Mouse (Mus musculus): ENCODE data around the gene Lrp6. TPM values are rescaled to one million over a fixed set of nuclear protein-coding genes. Genes with fewer than 3 reads are reported as not detected.

The Lrp6 gene
- polyA plus RNA-seq, 1 experiment from 2014 or later: 35.0 TPM

GRCm38 (mm10) chr6:134602371-134603003, 35.7 kb upstream of the Lrp6 start:
- Histone ChIP-seq H3K4me1 (replicated peaks; ENCODE audit: control insufficient read depth, insufficient read depth, low read length) (0 out of 2 replicates have a peak, but pooled peaks cover 5% of the 10 kb centered on the region), H3K4me2 (ENCODE audit: low read length) (no peak overlapping the region), H3K9me3 (ENCODE audit: control insufficient read depth, low read length) (no peaks in the 10 kb centered on the region), H3K36me3 (ENCODE audit: control insufficient read depth, insufficient read depth, low read length) (no peaks in the 10 kb centered on the region), H3K27me3 (replicated peaks; ENCODE audit: control insufficient read depth, insufficient read depth, low read length) (no peaks in the 10 kb centered on the region), H3K9ac (ENCODE audit: low read length) (no peak overlapping the region), H3K4me3 (ENCODE audit: low read depth, low read length) (no peak overlapping the region), H3K27ac (ENCODE audit: low read depth) (no peak overlapping the region)
- DNase-seq (ENCODE audit: low spot score): no peak
- WGBS: 34% methylated on average over 10 of the region's 10 CpGs
- no peak for ATAC-seq (replicated peaks; ENCODE audit: low FRiP score, low TSS enrichment, low read depth)

DNA sequence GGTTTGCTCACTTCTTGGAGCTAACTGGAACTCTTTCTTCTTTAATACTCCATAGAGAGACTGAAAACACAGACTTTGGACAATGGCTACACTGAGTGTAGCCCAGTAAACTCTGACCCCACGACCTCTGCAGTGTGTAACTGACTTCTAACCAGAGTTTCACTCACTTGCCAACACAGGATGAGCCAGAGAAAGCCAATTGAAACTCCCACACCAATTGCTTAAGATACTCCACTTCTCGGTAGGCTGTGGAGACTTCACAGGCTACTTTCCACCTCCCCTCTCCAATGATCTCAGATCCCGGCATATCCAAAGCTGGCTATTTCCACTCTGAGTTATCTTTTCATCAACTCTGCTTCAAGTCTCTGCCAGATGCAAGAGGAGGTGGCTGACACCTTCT, 35.0 kb upstream of the Lrp6 start:
- Histone ChIP-seq H3K4me3 (ENCODE audit: low read depth, low read length) (no peak overlapping the region), H3K4me2 (ENCODE audit: low read length) (no peak overlapping the region), H3K27me3 (replicated peaks; ENCODE audit: control insufficient read depth, insufficient read depth, low read length) (no peaks in the 10 kb centered on the region), H3K9me3 (ENCODE audit: control insufficient read depth, low read length) (no peaks in the 10 kb centered on the region), H3K36me3 (ENCODE audit: control insufficient read depth, insufficient read depth, low read length) (no peaks in the 10 kb centered on the region), H3K4me1 (replicated peaks; ENCODE audit: control insufficient read depth, insufficient read depth, low read length) (0 out of 2 replicates have a peak, but pooled peaks cover 5% of the 10 kb centered on the region), H3K27ac (ENCODE audit: low read depth) (no peak overlapping the region), H3K9ac (ENCODE audit: low read length) (no peak overlapping the region)
- 29% methylated on average over 3 of the region's 3 CpGs for WGBS
- ATAC-seq (replicated peaks; ENCODE audit: low FRiP score, low TSS enrichment, low read depth): no peak
- DNase-seq (ENCODE audit: low spot score): no peak

- 63% methylated on average over 7 of the region's 7 CpGs for WGBS
- Histone ChIP-seq H3K27ac (ENCODE audit: low read depth) (no peak overlapping the region), H3K4me2 (ENCODE audit: low read length) (no peak overlapping the region), H3K27me3 (replicated peaks; ENCODE audit: control insufficient read depth, insufficient read depth, low read length) (no peaks in the 10 kb centered on the region), H3K36me3 (ENCODE audit: control insufficient read depth, insufficient read depth, low read length) (no peaks in the 10 kb centered on the region), H3K4me3 (ENCODE audit: low read depth, low read length) (no peak overlapping the region), H3K9ac (ENCODE audit: low read length) (no peak overlapping the region), H3K4me1 (replicated peaks; ENCODE audit: control insufficient read depth, insufficient read depth, low read length) (0 out of 2 replicates have a peak, but pooled peaks cover 5% of the 10 kb centered on the region), H3K9me3 (ENCODE audit: control insufficient read depth, low read length) (no peaks in the 10 kb centered on the region)
- no peak for ATAC-seq (replicated peaks; ENCODE audit: low FRiP score, low TSS enrichment, low read depth)
- no peak for DNase-seq (ENCODE audit: low spot score)
These were observed 34.4 kb upstream of the Lrp6 start for GRCm38 (mm10) chr6:134601130-134601529.

DNA sequence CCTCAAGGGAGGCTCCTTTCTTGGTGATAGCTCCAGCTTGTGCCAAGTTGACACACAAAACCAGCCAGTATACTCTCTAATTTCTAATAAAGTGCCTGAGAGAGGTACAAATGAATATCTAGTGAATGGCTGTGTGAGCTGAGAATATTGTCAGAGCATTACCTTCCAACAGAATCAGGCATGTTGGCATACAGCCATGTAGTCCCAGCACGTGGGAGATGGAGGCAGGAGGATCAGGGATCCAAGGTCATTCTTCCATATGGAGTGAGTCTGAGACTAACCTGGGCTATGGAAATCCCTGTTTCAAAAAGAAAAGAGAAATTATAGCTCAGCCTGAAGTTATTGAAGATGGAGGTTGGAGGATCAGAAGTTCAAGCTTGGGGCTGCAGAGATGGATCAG, 32.5 kb upstream of the Lrp6 start:
- ATAC-seq (replicated peaks; ENCODE audit: low FRiP score, low TSS enrichment, low read depth): no peak
- Histone ChIP-seq H3K27me3 (replicated peaks; ENCODE audit: control insufficient read depth, insufficient read depth, low read length) (no peaks in the 10 kb centered on the region), H3K27ac (ENCODE audit: low read depth) (no peak overlapping the region)

DNA sequence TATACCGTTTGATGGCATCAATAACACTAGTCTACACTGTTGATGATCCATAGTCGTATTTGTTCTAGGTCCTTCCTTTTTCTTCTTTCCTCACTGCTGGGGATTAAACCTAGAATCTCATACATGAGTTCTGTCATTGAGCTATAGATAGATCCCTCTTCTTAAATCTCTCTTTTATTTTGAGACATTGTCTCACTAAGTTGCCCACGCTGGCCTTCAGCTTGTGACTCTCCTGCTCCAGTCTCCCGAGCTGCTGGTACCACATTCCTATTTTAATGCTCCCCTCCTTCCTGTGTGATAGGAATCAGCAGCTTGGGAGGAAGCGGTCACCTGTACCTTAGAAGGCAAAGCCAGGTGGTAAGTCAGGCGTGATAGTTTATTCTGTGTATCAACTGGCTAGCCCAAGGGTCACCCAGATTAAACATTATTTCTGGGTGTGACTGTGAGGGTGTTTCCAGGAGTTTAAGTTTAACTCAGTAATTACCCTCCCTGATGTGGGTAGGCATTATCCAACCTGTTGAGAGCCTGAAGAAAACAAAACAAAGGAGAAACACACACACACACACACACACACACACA, 31.0 kb upstream of the Lrp6 start:
- Histone ChIP-seq H3K9me3 (ENCODE audit: control insufficient read depth, low read length) (no peaks in the 10 kb centered on the region), H3K27me3 (replicated peaks; ENCODE audit: control insufficient read depth, insufficient read depth, low read length) (no peaks in the 10 kb centered on the region), H3K4me1 (replicated peaks; ENCODE audit: control insufficient read depth, insufficient read depth, low read length) (0 out of 2 replicates have a peak, but pooled peaks cover 5% of the 10 kb centered on the region), H3K27ac (ENCODE audit: low read depth) (no peak overlapping the region), H3K36me3 (ENCODE audit: control insufficient read depth, insufficient read depth, low read length) (no peaks in the 10 kb centered on the region), H3K4me2 (ENCODE audit: low read length) (no peak overlapping the region), H3K4me3 (ENCODE audit: low read depth, low read length) (no peak overlapping the region), H3K9ac (ENCODE audit: low read length) (no peak overlapping the region)
- DNase-seq (ENCODE audit: low spot score): no peak
- no peak for ATAC-seq (replicated peaks; ENCODE audit: low FRiP score, low TSS enrichment, low read depth)
- WGBS: 69% methylated on average over 6 of the region's 6 CpGs

More for the DNA sequence above, 32.5 kb upstream of the Lrp6 start:
- no peak for DNase-seq (ENCODE audit: low spot score)
- Histone ChIP-seq H3K9ac (ENCODE audit: low read length) (no peak overlapping the region), H3K36me3 (ENCODE audit: control insufficient read depth, insufficient read depth, low read length) (no peaks in the 10 kb centered on the region), H3K4me2 (ENCODE audit: low read length) (no peak overlapping the region), H3K4me3 (ENCODE audit: low read depth, low read length) (no peak overlapping the region), H3K9me3 (ENCODE audit: control insufficient read depth, low read length) (no peaks in the 10 kb centered on the region), H3K4me1 (replicated peaks; ENCODE audit: control insufficient read depth, insufficient read depth, low read length) (0 out of 2 replicates have a peak, but pooled peaks cover 5% of the 10 kb centered on the region)
- WGBS: 54% methylated on average over 1 of the region's 1 CpGs

GRCm38 (mm10) chr6:134594569-134595442, 28.0 kb upstream of the Lrp6 start:
- Histone ChIP-seq H3K9me3 (ENCODE audit: control insufficient read depth, low read length) (no peaks in the 10 kb centered on the region), H3K27me3 (replicated peaks; ENCODE audit: control insufficient read depth, insufficient read depth, low read length) (no peaks in the 10 kb centered on the region), H3K36me3 (ENCODE audit: control insufficient read depth, insufficient read depth, low read length) (no peaks in the 10 kb centered on the region), H3K27ac (ENCODE audit: low read depth) (no peak overlapping the region), H3K9ac (ENCODE audit: low read length) (no peak overlapping the region), H3K4me2 (ENCODE audit: low read length) (no peak overlapping the region), H3K4me1 (replicated peaks; ENCODE audit: control insufficient read depth, insufficient read depth, low read length) (no peaks in the 10 kb centered on the region), H3K4me3 (ENCODE audit: low read depth, low read length) (no peak overlapping the region)
- DNase-seq (ENCODE audit: low spot score) (no peak), ATAC-seq (replicated peaks; ENCODE audit: low FRiP score, low TSS enrichment, low read depth) (no peak)
- WGBS: 74% methylated on average over 21 of the region's 21 CpGs

GRCm38 (mm10) chr6:134591614-134592013, 24.8 kb upstream of the Lrp6 start:
- Histone ChIP-seq H3K4me2 (ENCODE audit: low read length) (no peak overlapping the region), H3K4me3 (ENCODE audit: low read depth, low read length) (no peak overlapping the region), H3K27me3 (replicated peaks; ENCODE audit: control insufficient read depth, insufficient read depth, low read length) (no peaks in the 10 kb centered on the region), H3K9ac (ENCODE audit: low read length) (no peak overlapping the region), H3K4me1 (replicated peaks; ENCODE audit: control insufficient read depth, insufficient read depth, low read length) (no peaks in the 10 kb centered on the region), H3K36me3 (ENCODE audit: control insufficient read depth, insufficient read depth, low read length) (no peaks in the 10 kb centered on the region), H3K27ac (ENCODE audit: low read depth) (no peak overlapping the region), H3K9me3 (ENCODE audit: control insufficient read depth, low read length) (no peaks in the 10 kb centered on the region)
- WGBS: 71% methylated on average over 2 of the region's 2 CpGs
- DNase-seq (ENCODE audit: low spot score): no peak
- ATAC-seq (replicated peaks; ENCODE audit: low FRiP score, low TSS enrichment, low read depth): no peak

GRCm38 (mm10) chr6:134586241-134586640, 19.5 kb upstream of the Lrp6 start:
- WGBS: 89% methylated on average over 5 of the region's 5 CpGs
- H3K4me2 ChIP-seq (ENCODE audit: low read length): no peak overlapping the region
- no peak overlapping the region for H3K9ac ChIP-seq (ENCODE audit: low read length)
- DNase-seq (ENCODE audit: low spot score) (no peak), ATAC-seq (replicated peaks; ENCODE audit: low FRiP score, low TSS enrichment, low read depth) (no peak)
- no peaks in the 10 kb centered on the region for H3K4me1 ChIP-seq (replicated peaks; ENCODE audit: control insufficient read depth, insufficient read depth, low read length)
- H3K36me3 ChIP-seq (ENCODE audit: control insufficient read depth, insufficient read depth, low read length): no peaks in the 10 kb centered on the region
- H3K27me3 ChIP-seq (replicated peaks; ENCODE audit: control insufficient read depth, insufficient read depth, low read length): no peaks in the 10 kb centered on the region
- no peak overlapping the region for H3K4me3 ChIP-seq (ENCODE audit: low read depth, low read length)
- no peak overlapping the region for H3K27ac ChIP-seq (ENCODE audit: low read depth)
- no peaks in the 10 kb centered on the region for H3K9me3 ChIP-seq (ENCODE audit: control insufficient read depth, low read length)

Data from intestine, embryonic 14.5 days (tissue).